Mouse (Mus musculus) ES-Bruce4 (cell line): ENCODE measurements around the gene Shank1. TPM values are rescaled to one million over a fixed set of nuclear protein-coding genes. Genes with fewer than 3 reads are reported as not detected.

Experiments
- H3K27ac ChIP-seq: 2 replicates; pipeline ENCODE4 v1.5.1; 2012; ENCODE audit warnings: low read length, inconsistent platforms; ENCODE audit not compliant: insufficient read depth
- H3K27me3 ChIP-seq: 2 replicates; pipeline ENCODE4 v1.6.1; 2012; ENCODE audit warnings: mild to moderate bottlenecking, low read length, inconsistent platforms; ENCODE audit not compliant: control insufficient read depth, poor library complexity, insufficient read depth, severe bottlenecking
- H3K36me3 ChIP-seq: 2 replicates; pipeline ENCODE4 v1.6.1; 2012; ENCODE audit warnings: inconsistent platforms, mild to moderate bottlenecking, low read length, moderate library complexity; ENCODE audit not compliant: control insufficient read depth, poor library complexity, insufficient read depth, severe bottlenecking
- H3K4me1 ChIP-seq: one replicate; pipeline ENCODE4 v1.8.1; 2011; ENCODE audit warnings: low read length; ENCODE audit not compliant: control insufficient read depth, insufficient read depth
- H3K4me3 ChIP-seq: 2 replicates; pipeline ENCODE4 v1.5.1; 2011; ENCODE audit warnings: low read depth, mild to moderate bottlenecking, low read length
- H3K9ac ChIP-seq: 2 replicates; pipeline ENCODE4 v1.6.1; 2012; ENCODE audit warnings: low read depth, mild to moderate bottlenecking, inconsistent platforms; ENCODE audit not compliant: poor library complexity, severe bottlenecking
- H3K9me3 ChIP-seq: replicated peaks from 2 replicates; pipeline ENCODE4 v1.6.1; 2012; ENCODE audit warnings: mild to moderate bottlenecking, low read length, inconsistent platforms; ENCODE audit not compliant: control insufficient read depth, poor library complexity, insufficient read depth, severe bottlenecking
- CTCF ChIP-seq: IDR thresholded peaks from one replicate; pipeline ENCODE4 v1.8.1; 2011; ENCODE audit warnings: low read depth, low read length
- EP300 ChIP-seq: IDR thresholded peaks from 2 replicates; pipeline ENCODE4 v1.6.1; 2011; ENCODE audit warnings: low read depth, low read length; ENCODE audit not compliant: insufficient read depth
- POLR2A ChIP-seq: IDR thresholded peaks from one replicate; pipeline ENCODE4 v1.8.1; 2011; ENCODE audit warnings: low read length; ENCODE audit not compliant: insufficient read depth
- polyA plus RNA-seq: library from polyadenylated mRNA; stranded (reverse); fragments of >200 nt; gene quantifications from 2 replicates; pipeline ENCODE4 v1.2.4, GENCODE M21; 2011; ENCODE audit warnings: low read depth; ENCODE audit not compliant: missing spikeins, insufficient read depth, insufficient read length

The Shank1 gene
- polyA plus RNA-seq, 1 experiment: 2.5 TPM

DNA sequence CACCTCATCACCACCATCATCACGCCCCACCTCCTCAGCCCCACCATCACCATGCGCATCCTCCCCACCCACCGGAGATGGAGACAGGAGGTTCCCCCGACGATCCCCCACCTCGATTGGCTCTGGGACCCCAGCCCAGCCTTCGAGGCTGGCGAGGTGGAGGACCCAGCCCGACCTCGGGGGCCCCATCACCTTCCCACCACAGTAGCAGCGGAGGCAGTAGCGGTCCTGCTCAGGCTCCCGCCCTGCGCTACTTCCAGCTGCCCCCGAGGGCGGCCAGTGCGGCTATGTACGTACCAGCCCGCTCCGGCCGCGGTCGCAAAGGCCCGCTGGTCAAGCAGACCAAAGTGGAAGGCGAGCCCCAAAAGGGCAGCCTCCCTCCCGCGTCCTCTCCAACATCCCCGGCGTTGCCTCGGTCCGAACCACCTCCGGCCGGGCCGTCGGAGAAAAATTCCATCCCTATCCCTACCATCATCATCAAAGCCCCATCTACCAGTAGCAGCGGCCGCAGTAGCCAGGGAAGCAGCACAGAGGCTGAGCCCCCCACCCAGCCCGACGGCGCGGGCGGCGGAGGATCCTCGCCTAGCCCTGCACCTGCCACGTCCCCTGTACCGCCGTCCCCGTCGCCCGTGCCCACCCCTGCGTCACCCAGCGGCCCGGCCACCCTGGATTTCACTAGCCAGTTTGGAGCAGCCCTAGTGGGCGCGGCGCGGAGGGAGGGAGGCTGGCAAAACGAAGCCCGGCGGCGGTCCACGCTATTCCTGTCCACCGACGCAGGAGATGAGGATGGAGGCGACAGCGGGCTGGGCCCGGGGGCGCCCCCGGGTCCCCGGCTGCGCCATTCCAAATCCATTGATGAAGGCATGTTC lies 42.1 kb downstream of the Shank1 start:
- Histone ChIP-seq H3K4me1 (no peaks in the 10 kb centered on the region), H3K9ac (peak overlapping the region; percentile 54), H3K27ac (no peak overlapping the region), H3K9me3 (no peaks in the 10 kb centered on the region), H3K36me3 (no peaks in the 10 kb centered on the region), H3K4me3 (peak overlapping the region; percentile 27), H3K27me3 (peaks cover 12% of the 10 kb centered on the region)
- no peak for TF ChIP-seq EP300
- no peak for TF ChIP-seq POLR2A
- TF ChIP-seq CTCF: no peak

DNA sequence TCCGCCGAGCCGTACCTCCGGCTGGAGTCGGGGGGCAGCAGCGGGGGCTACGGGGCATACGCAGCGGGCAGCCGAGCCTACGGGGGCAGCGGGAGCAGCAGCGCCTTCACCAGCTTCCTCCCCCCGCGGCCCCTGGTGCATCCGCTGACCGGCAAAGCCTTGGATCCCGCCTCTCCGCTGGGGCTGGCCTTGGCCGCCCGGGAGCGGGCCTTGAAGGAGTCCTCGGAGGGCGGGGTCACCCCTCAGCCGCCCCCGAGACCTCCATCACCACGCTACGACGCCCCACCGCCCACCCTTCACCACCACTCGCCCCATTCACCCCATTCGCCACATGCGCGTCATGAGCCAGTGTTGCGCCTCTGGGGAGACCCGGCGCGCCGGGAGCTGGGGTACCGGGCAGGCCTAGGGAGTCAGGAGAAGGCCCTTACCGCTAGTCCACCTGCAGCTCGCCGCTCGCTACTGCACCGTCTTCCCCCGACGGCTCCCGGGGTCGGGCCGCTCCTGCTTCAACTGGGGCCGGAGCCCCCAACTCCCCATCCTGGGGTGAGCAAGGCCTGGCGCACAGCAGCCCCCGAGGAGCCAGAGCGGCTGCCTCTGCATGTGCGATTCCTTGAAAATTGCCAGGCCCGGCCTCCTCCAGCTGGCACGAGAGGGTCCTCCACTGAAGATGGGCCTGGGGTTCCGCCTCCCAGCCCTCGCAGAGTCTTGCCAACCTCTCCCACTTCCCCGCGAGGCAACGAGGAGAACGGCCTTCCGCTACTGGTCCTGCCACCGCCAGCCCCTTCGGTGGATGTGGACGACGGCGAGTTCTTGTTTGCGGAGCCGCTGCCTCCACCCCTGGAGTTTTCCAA lies 42.9 kb downstream of the Shank1 start:
- Histone ChIP-seq H3K27me3 (peaks cover 12% of the 10 kb centered on the region), H3K27ac (no peak overlapping the region), H3K9ac (peak overlapping the region; percentile 54), H3K36me3 (no peaks in the 10 kb centered on the region), H3K4me1 (peaks cover 2% of the 10 kb centered on the region), H3K4me3 (peak overlapping the region; percentile 27), H3K9me3 (no peaks in the 10 kb centered on the region)
- TF ChIP-seq POLR2A: no peak
- no peak for TF ChIP-seq EP300
- no peak for TF ChIP-seq CTCF

DNA sequence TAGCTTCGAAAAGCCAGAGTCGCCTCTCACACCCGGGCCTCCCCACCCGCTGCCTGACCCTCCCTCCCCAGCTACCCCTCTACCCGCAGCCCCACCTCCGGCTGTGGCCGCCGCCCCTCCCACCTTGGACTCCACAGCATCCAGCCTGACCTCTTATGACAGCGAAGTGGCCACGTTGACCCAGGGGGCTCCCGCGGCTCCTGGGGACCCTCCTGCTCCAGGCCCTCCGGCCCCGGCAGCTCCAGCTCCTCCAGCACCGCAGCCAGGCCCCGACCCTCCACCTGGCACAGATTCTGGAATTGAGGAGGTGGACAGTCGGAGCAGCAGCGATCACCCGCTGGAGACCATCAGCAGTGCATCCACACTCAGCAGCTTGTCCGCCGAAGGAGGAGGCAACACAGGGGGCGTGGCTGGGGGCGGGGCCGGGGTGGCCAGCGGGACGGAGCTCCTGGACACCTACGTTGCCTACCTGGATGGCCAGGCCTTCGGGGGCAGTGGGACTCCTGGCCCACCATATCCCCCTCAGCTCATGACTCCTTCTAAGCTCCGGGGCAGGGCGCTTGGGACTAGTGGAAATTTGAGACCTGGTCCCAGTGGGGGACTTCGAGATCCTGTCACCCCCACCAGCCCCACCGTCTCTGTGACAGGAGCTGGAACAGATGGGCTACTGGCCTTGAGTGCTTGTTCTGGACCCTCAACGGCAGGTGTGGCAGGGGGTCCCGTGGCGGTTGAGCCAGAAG lies 43.7 kb downstream of the Shank1 start:
- Histone ChIP-seq H3K36me3 (no peaks in the 10 kb centered on the region), H3K9ac (peak overlapping the region; percentile 54), H3K27ac (no peak overlapping the region), H3K9me3 (no peaks in the 10 kb centered on the region), H3K27me3 (peaks cover 12% of the 10 kb centered on the region), H3K4me1 (peaks cover 2% of the 10 kb centered on the region), H3K4me3 (peak overlapping the region; percentile 27)
- TF ChIP-seq EP300 (no peak), CTCF (no peak), POLR2A (no peak)

DNA sequence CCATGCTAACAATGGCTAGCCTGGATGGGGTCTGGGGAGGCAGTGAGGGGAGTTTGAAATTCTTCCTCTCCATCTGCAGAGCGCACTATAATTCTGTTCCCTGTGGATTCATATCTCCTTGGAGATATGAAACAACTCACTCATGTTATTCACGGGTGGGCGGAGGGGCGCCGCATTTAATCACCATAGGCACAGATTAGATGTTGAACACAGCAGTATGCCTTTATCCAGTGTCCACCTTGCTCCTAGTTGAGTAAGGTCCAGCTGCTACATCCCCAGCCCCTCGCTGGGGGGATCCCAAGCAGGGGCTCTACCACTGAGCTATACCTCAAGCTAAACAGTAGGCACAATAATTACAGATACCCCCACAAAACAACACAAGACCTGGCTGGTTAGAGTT lies 45.4 kb downstream of the Shank1 start:
- Histone ChIP-seq H3K9me3 (no peaks in the 10 kb centered on the region), H3K9ac (no peak overlapping the region), H3K36me3 (no peaks in the 10 kb centered on the region), H3K27me3 (peaks cover 12% of the 10 kb centered on the region), H3K27ac (no peak overlapping the region), H3K4me3 (no peak overlapping the region), H3K4me1 (peaks cover 2% of the 10 kb centered on the region)
- TF ChIP-seq EP300: no peak
- TF ChIP-seq POLR2A: no peak
- no peak for TF ChIP-seq CTCF

DNA sequence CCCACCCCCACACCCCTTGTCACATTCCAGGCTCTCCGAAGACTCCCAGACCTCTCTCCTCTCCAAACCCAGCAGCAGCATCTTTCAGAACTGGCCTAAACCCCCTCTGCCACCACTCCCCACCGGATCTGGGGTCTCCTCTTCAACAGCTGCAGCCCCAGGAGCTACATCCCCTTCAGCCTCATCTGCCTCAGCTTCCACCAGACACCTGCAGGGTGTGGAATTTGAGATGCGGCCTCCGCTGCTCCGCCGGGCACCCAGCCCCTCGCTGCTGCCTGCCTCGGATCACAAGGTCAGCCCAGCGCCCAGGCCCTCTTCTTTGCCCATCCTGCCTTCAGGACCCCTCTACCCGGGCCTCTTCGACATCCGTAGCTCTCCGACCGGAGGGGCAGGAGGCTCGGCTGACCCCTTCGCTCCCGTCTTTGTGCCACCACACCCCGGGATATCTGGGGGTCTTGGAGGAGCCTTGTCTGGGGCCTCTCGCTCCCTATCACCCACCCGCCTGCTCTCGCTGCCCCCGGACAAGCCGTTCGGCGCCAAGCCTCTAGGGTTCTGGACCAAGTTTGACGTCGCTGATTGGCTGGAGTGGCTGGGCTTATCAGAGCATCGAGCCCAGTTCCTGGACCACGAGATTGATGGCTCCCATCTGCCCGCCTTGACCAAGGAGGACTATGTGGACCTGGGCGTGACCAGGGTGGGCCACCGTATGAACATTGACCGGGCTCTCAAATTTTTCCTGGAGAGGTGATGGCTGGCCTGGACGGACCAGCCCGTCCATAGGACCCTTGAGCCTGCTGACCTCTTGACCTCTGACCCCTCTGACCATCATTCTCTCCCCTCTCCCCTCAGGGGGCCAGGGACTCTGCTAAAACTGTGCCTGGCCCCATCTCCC lies 46.8 kb downstream of the Shank1 start:
- no peak overlapping the region for H3K27ac ChIP-seq
- H3K4me1 ChIP-seq: peaks cover 2% of the 10 kb centered on the region
- peak overlapping the region; percentile 48 for H3K4me3 ChIP-seq
- no peaks in the 10 kb centered on the region for H3K36me3 ChIP-seq
- peaks cover 11% of the 10 kb centered on the region for H3K27me3 ChIP-seq
- H3K9ac ChIP-seq: peak overlapping the region; percentile 55; the same call in 1 of the 2 replicates
- no peaks in the 10 kb centered on the region for H3K9me3 ChIP-seq
- TF ChIP-seq CTCF (no peak), EP300 (no peak), POLR2A (no peak)
